Mouse (Mus musculus) neural tube, embryonic 12.5 days (tissue): Measurements from ENCODE around the gene Arnt2. TPM values are rescaled to one million over a fixed set of nuclear protein-coding genes. Genes with fewer than 3 reads are reported as not detected.

ENCODE experiments used
- ATAC-seq: fragments of 200-750 bp; cut with Nextera tagmentation; 2 replicates; pipeline ENCODE4 v1.8.0; 2017; ENCODE audit warnings: low read depth, mild to moderate bottlenecking, moderate TSS enrichment, moderate library complexity; ENCODE audit not compliant: low FRiP score
- H3K27ac ChIP-seq: fragments of 300-500 bp; sonication (generic); 2 replicates; pipeline ENCODE4 v1.5.1; 2016
- H3K27me3 ChIP-seq: fragments of 300-500 bp; sonication (generic); replicated peaks from 2 replicates; pipeline ENCODE4 v1.6.1; 2016; ENCODE audit warnings: mild to moderate bottlenecking
- H3K36me3 ChIP-seq: fragments of 300-500 bp; sonication (generic); 2 replicates; pipeline ENCODE4 v1.6.1; 2016; ENCODE audit warnings: mild to moderate bottlenecking
- H3K4me1 ChIP-seq: fragments of 300-500 bp; sonication (generic); 2 replicates; pipeline ENCODE4 v1.6.1; 2016
- H3K4me2 ChIP-seq: fragments of 300-500 bp; sonication (generic); replicated peaks from 2 replicates; pipeline ENCODE4 v1.6.1; 2016; ENCODE audit warnings: mild to moderate bottlenecking
- H3K4me3 ChIP-seq: fragments of 300-500 bp; sonication (generic); 2 replicates; pipeline ENCODE4 v1.5.1; 2016
- H3K9ac ChIP-seq: fragments of 300-500 bp; sonication (generic); 2 replicates; pipeline ENCODE4 v1.6.1; 2016; ENCODE audit warnings: mild to moderate bottlenecking
- H3K9me3 ChIP-seq: fragments of 300-500 bp; sonication (generic); 2 replicates; pipeline ENCODE4 v1.6.1; 2016; ENCODE audit warnings: mild to moderate bottlenecking
- WGBS: fragments of 180-500 bp; shearing (Covaris S2); methylation state at CpG from one replicate; pipeline ENCODE4 v1.1.7; 2016; 5-methylcytosine and 5-hydroxymethylcytosine counted together
- polyA plus RNA-seq: library from polyadenylated mRNA; unstranded; fragments of >200 nt; fragmentation: Nextera tagmentation; extraction: Ambion mirVana; gene quantifications from 2 replicates; pipeline ENCODE4 v1.2.1, GENCODE M21; 2016

Gene Arnt2
- polyA plus RNA-seq, 1 experiment from 2014 or later: 49.8 TPM

- Histone ChIP-seq H3K36me3 (no peaks in the 10 kb centered on the region), H3K9ac (no peak overlapping the region), H3K4me2 (no peak overlapping the region), H3K9me3 (no peaks in the 10 kb centered on the region), H3K4me1 (no peaks in the 10 kb centered on the region), H3K4me3 (no peak overlapping the region), H3K27ac (no peak overlapping the region), H3K27me3 (no peaks in the 10 kb centered on the region)
- WGBS: 91% methylated on average over 13 of the region's 13 CpGs
- ATAC-seq: no peak
Observed at GRCm38 (mm10) chr7:84201151-84202068, 208.6 kb downstream of the Arnt2 start.

DNA sequence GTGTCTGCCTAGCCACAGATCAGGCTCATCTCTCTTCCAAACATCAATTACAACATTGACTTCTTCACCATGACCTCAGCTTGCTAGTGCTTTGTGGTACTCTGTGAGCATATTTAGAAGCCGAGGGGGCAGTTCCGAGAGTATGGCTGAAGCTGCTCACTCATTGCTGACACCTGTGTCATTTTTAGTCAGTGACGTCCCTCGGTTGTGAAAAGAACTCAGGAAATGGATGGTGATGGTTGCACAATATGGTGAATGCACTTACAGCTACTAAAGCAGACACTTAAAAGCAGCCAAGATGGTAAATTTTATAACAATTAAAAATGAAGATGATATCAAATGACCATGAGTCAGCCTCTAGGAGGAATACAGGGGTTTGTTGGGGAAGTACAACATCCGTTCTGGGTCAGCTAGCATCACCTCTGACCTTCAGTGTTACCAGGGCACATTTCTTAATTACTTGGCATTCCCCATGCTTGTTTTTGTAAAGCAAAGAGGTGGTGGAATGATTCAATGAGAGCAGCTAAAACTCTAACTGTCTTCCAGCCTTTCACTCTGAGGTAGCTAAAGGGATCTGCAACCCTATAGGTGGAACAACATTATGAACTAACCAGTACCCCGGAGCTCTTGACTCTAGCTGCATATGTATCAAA lies 212.6 kb downstream of the Arnt2 start:
- Histone ChIP-seq H3K27ac (no peak overlapping the region), H3K9ac (no peak overlapping the region), H3K4me3 (no peak overlapping the region), H3K27me3 (no peaks in the 10 kb centered on the region), H3K36me3 (no peaks in the 10 kb centered on the region), H3K9me3 (no peaks in the 10 kb centered on the region), H3K4me1 (no peaks in the 10 kb centered on the region), H3K4me2 (no peak overlapping the region)
- 84% methylated on average over 6 of the region's 6 CpGs for WGBS
- no peak for ATAC-seq

Other genes starting within 250 kb of the Arnt2 start
- gene Gm2115, start 118.8 kb upstream of the Arnt2 start, polyA plus RNA-seq: 0.14 and 0.38 TPM in 2 replicates
- gene Fah, start 196.5 kb upstream of the Arnt2 start, polyA plus RNA-seq: 2.8 and 4.2 TPM in 2 replicates